Mouse (Mus musculus) cerebellum, adult 9-11 months (tissue): ENCODE results near the gene Tbc1d16.

Experiments
- DNase-seq: peaks from one replicate; pipeline ENCODE4 v3.0.0; 2022

Gene Tbc1d16

GRCm38 (mm10) chr11:119206562-119206961 is 21.7 kb downstream of the Tbc1d16 start:
- DNase-seq = peak; percentile 79

DNA sequence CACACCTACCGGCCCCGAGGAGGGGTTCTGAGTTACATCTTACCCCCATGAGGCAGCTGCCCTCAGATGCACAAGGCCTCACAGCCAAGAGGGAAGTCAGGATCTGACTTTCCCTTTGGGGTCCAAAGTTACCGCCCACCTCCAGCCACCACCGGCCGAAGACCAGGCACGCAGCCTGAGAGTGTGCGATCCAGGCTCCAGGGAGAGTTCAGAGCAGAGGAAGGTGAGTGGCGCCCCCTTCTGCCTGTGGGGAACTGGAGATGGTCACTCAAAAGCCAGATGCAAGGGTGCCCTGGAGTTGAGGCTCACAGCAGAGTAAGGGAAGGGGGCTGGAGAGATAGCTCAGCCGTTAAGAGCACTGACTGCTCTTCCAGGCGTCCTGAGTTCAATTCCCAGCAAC is 22.6 kb downstream of the Tbc1d16 start:
- peak; percentile 52 for DNase-seq

DNA sequence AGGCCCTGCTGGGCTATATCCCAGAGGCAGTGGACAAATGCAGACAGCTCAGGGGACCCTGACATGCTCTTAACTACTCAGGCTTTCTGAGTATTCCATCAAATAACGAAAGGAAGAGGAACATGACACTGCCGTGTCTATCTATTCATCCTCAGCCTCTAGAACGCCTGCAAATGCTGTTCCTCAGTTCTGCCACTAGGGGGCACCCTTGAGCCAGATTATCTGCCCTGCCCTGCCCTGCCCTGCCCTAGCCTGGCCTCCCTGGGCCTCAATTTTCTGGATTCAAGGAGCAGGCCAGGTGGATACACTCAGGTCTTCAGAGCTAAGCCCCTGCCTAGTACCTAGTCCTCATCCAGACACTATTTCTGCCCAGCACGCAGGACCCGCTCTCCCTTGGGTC is 24.9 kb downstream of the Tbc1d16 start:
- peak; percentile 45 for DNase-seq

DNA sequence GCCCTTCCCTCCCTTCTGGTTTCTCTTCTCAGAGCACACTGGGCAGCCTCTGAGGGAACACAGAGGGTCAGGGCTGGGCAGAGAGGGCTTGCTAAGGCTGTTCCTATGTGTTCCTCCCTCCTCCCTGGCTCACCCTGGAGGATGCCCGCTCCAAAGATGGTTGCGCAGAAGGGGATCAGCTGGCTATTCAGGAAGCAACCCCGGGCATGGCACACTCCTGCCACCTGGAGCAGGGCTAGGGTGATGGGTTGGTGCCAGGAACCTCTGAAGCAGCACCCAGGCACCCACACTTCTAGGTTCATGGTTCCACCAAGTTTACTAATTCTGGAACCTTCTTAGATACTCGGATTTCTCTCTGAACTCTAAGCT is 29.1 kb downstream of the Tbc1d16 start:
- peak; percentile 69 for DNase-seq

DNA sequence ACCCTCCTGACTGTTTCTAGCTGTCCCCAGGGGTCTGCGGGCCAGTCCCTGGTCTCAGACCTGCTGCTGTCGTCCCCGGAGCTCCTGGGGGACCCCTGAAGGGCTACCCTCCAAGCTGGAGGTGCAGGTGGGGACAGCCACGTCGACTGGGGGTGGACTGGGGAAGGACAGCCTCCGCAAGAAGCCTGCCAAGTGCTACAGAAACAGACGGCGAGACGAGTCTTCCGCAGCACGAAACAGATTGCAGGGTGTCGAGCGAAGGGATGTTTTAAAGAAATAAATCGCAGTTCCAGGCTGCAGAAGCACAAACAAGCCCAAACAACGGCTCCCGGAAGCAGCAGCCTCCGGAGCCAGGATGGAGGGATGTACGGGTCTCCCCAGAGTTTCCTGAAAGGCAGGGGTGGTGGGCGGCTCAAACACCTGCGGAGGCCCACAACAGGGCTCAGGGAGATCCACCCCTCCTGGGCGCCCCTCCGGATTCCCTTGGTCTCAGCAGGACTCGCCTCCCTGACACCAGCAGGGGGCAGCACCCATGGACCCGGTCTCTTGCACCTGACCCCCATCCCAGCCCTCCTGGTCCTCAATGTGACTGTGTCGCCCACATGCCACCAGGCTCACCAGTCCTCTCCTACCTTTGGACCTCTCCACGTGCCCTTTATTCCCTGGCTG is 29.6 kb downstream of the Tbc1d16 start:
- peak; percentile 91 for DNase-seq

DNA sequence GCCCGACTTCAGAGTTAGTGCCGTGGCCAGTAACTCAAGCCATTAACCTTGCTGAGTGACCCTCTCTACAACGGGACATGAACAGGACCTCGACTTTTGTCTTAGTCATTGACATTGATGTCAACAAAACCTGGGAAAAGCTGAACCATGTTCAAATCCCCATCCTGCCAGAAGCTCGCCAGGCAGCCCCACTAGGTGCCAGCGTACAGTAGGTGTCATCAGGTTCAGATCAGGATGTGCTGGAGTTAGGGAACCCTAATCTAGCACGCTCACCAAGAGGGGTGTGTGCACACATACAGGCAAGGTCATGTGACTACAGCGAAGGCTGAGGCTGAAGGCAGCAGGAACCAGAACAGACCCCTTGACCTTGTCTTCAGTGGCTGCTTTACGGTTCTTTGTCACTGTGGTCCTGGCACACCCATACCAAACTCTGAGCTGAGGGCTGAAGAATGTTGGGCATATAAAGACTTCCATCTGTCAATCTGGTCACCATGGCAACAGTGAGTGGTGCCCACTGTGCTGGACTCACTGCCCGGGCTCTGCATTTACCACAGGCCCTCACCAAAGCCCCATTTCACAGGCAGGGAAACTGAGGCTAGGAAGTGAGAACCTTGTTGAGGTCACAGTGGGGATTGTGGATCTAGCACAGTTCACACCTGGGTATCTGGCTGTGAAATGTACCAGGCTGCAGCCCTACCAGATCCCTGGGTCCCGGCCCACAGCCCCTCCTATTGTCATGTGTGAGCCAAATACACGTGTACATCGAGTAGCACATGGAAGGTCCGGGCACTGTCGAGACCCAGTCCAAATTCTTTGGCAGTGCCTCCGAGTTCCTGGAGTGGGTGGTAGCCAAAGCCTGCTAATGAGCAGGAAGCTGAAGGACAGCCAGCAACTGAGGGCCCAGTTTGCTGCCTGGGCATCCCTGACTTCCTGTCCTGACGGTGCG is 30.4 kb downstream of the Tbc1d16 start:
- peak; percentile 94 for DNase-seq

DNA sequence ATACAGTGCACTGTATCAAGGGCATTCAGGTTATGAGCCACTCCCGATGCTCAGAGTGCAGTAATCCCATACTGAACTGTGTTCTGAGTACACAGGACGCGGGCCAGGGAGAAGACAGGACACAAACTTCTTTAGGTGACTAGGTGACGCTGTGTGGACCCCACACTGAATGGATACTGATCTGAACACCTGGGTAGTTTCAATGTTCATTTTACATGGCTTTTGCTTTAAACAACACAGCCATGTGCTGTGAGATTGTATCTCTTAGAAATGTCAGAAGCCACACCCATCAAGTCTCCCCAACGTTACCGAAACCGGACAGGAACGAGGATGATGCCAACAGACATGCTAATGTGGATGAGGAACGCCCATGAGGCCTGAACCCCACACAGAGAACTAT is 35.7 kb downstream of the Tbc1d16 start:
- no peak for DNase-seq

GRCm38 (mm10) chr11:119192176-119192575 is 36.1 kb downstream of the Tbc1d16 start:
- no peak for DNase-seq

- no peak for DNase-seq
Observed at GRCm38 (mm10) chr11:119191606-119192081, 36.7 kb downstream of the Tbc1d16 start.

GRCm38 (mm10) chr11:119190498-119190897 is 37.8 kb downstream of the Tbc1d16 start:
- peak; percentile 69 for DNase-seq

DNA sequence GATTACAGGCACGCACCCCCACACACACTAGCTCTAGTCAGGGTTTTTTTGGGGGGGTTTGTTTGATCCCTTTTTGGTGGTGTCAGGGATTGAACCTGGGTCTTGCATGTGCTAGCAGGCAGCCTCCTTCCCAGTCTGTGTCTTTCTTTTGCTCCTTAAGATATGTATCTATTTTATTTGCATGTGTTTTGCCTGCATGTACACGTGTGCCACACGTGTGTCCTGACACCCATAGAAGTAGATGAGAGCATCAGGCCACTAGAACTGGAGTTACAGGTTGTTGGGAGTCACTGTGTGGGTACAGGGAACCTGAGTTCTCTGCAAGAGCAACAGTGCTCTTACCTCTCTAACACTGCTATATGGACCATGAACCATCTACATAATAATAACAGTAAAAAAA is 39.0 kb downstream of the Tbc1d16 start:
- no peak for DNase-seq

GRCm38 (mm10) chr11:119188389-119188788 is 39.9 kb downstream of the Tbc1d16 start:
- DNase-seq = peak; percentile 38

GRCm38 (mm10) chr11:119187800-119188197 is 40.5 kb downstream of the Tbc1d16 start:
- peak; percentile 55 for DNase-seq

GRCm38 (mm10) chr11:119186989-119187799 is 41.1 kb downstream of the Tbc1d16 start:
- peak; percentile 63 for DNase-seq

GRCm38 (mm10) chr11:119186381-119186780 is 41.9 kb downstream of the Tbc1d16 start:
- DNase-seq = no peak

DNA sequence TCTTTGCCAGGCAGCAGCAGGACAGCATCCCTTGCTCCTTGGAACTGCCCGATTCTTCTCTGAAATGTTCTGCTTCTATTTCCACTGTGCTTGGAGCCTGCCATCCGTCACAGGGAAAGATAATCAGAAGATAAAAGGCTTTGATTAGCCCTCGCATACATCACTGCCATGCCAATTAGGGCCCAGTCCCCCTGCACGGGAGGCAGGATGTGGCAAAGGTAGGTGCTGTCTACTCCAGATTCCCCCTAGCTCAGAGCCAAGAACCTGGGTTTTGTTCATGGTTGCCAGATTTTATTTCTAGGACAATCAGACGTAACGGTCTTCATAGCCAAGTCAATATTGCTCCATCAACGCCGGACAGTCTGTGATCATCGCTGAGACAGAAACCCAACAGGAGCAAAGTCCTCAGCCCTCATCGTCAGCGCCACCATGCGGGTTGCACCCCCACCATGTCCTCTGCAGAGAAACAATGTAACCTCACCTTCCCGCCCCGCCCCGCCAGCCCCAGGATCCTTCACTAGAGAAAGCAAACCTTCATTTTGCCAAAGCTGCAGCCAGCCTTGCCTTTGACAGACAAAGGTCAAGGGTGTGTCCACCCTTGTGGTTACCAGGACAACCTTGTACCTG is 44.5 kb downstream of the Tbc1d16 start:
- DNase-seq = no peak

GRCm38 (mm10) chr11:119181861-119182395 is 46.4 kb downstream of the Tbc1d16 start:
- DNase-seq = no peak

DNA sequence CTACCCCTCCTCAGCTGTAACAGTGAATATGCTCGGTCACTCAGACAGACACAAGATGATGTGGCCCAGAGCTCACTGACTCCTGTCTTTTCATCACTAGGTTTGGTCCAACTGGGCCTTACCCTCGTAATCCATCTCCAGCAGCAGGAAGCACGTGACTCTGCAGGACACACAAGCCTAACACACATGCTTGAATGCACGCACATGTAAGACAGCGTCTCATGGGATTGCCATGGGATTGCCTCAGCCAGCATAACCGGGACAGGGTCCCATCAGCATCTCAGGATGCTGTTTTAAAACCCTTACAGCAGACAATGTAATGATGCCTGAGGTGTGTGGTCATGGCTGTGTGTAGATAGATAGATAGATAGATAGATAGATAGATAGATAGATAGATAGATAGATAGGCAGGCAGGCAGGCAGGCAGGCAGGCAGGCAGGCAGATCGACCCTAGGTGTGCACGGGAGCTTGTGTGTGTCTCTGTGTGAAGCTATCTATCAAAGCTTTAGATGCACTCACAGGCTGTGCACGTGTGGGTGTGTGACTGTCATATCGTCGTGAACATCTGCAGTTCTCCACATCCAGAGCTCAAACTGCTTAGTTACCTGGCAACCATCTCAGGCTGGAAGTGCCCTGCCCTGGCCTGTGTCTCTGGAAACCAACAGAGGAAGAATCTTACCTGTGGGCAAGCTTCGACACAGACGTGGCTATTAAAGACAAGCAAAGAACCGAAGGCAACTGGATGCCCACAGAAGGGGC is 47.3 kb downstream of the Tbc1d16 start:
- DNase-seq = no peak

DNA sequence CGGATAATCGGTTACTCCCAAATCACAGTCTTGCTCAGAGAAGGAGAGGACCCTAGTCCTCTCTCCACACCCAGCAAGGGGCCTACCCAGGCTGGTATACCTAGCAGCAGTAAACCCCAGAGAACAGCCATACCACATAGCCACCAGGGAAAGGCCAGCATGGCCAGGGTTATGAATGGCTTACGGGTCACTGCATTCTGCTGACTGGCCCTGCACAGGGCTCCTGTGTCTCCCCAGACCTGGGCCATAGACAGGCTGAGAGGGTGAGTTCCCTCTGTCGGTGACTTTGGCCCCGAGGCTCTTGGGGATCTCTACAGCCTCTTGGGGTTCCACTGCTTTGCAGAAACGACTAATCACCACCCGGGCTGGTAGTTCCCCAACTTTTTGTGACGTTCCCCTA is 50.0 kb downstream of the Tbc1d16 start:
- DNase-seq = no peak

- DNase-seq = no peak
Observed at GRCm38 (mm10) chr11:119176389-119177179, 51.7 kb downstream of the Tbc1d16 start.

GRCm38 (mm10) chr11:119171588-119171987 is 56.7 kb downstream of the Tbc1d16 start:
- DNase-seq = no peak
